Mouse (Mus musculus) G1E (cell line): ENCODE results near the gene Rrp8. TPM values are rescaled to one million over a fixed set of nuclear protein-coding genes. Genes with fewer than 3 reads are reported as not detected.
A peak's percentile ranks its signal among the peaks of the same experiment; 100 is the strongest.
"Not testable (repeated sequence)": the region's sequence is repeated elsewhere in the genome, so short reads cannot be mapped to it uniquely, and the experiment has no call there.

ENCODE experiments used
- ATAC-seq: 2 replicates; pipeline ENCODE4 v1.8.0; 2016; ENCODE audit warnings: mild to moderate bottlenecking; ENCODE audit not compliant: insufficient number of reproducible peaks, poor library complexity, low FRiP score, severe bottlenecking; ENCODE audit errors: extremely low read depth
- DNase-seq: peaks from one replicate; pipeline ENCODE4 v3.0.0; 2012; ENCODE audit warnings: low spot score
- H3K27me3 ChIP-seq: 2 replicates; pipeline ENCODE4 v1.6.1; 2012; ENCODE audit warnings: mild to moderate bottlenecking, low read length, inconsistent platforms; ENCODE audit not compliant: insufficient read depth
- H3K36me3 ChIP-seq: replicated peaks from 2 replicates; pipeline ENCODE3; 2012; ENCODE audit warnings: mild to moderate bottlenecking, inconsistent platforms
- H3K4me1 ChIP-seq: 2 replicates; pipeline ENCODE4 v1.6.1; 2012; ENCODE audit warnings: low read depth, low read length, inconsistent platforms, mixed read lengths; ENCODE audit not compliant: insufficient read depth
- H3K4me3 ChIP-seq: 2 replicates; pipeline ENCODE4 v1.5.1; 2012; ENCODE audit warnings: low read depth, mild to moderate bottlenecking, inconsistent platforms, low read length, moderate library complexity, mixed read lengths
- H3K9me3 ChIP-seq: replicated peaks from 2 replicates; pipeline ENCODE4 v1.6.1; 2012; ENCODE audit warnings: inconsistent platforms
- CTCF ChIP-seq: IDR thresholded peaks from 2 replicates; pipeline ENCODE4 v1.5.1; 2012; ENCODE audit warnings: low read depth, low read length, inconsistent platforms, mixed read lengths
- GATA1 ChIP-seq: IDR thresholded peaks from 2 replicates; pipeline ENCODE4 v1.6.1; 2012; ENCODE audit warnings: borderline replicate concordance, low read length, inconsistent platforms, mixed read lengths
- GATA2 ChIP-seq: IDR thresholded peaks from 2 replicates; pipeline ENCODE4 v1.6.1; 2012; ENCODE audit warnings: low read depth, low read length, inconsistent platforms, borderline replicate concordance
- POLR2AphosphoS5 ChIP-seq: IDR thresholded peaks from 2 replicates; pipeline ENCODE4 v1.6.1; 2012; ENCODE audit warnings: low read depth, low read length, inconsistent platforms; ENCODE audit not compliant: insufficient replicate concordance
- TAL1 ChIP-seq: conservative IDR thresholded peaks from 2 replicates; pipeline ENCODE4 v1.6.1; 2012; ENCODE audit warnings: low read depth, low read length, inconsistent platforms, mixed read lengths
- polyA plus RNA-seq: library from polyadenylated mRNA; stranded (reverse); fragments of >175 nt; gene quantifications from 2 replicates; pipeline ENCODE4 v1.2.3, GENCODE M21; 2012
- total RNA-seq, 2 experiments: library from RNA; stranded (forward) in 1 of 2; stranded (reverse) in 1 of 2; fragments of 200-1000 nt in 1 of 2; fragments of >200 nt in 1 of 2; fragmentation: Nextera tagmentation in 1 of 2; gene quantifications; 2 replicates each; pipeline ENCODE4 v1.2.3; 2014 to 2017

The Rrp8 gene
- total and polyA plus RNA-seq, 3 experiments, result 29.4 to 51.5 (median 35.1) TPM

DNA sequence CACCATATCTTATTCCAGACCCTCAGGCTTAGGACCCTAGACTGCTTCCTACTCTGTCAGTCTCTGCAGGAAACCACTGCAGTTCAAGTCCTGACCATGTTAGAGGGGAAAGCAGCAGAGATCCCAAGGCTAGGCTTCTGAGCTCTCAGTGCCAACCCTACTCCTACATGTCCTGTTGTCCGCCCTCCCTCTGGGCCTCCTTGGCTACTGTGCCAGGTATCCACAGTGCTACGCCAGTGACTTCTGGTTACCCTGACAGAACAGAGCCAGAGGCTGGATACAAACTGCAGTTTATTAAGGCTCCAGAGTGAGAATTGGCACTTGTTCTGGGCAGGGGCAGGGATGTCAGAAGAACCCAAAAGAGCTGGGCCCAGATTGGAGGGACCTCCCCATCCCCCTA lies 15.5 kb upstream of the Rrp8 start:
- H3K9me3 ChIP-seq, result no peaks in the 10 kb centered on the region
- DNase-seq, result no peak
- no peak overlapping the region for H3K4me3 ChIP-seq
- TF ChIP-seq GATA1 (no peak), TAL1 (no peak), GATA2 (no peak), CTCF (no peak), POLR2AphosphoS5 (no peak)
- no peak for ATAC-seq
- H3K36me3 ChIP-seq, result peaks cover 33% of the 10 kb centered on the region
- H3K4me1 ChIP-seq, result peaks cover 29% of the 10 kb centered on the region
- H3K27me3 ChIP-seq, result peaks cover 43% of the 10 kb centered on the region

DNA sequence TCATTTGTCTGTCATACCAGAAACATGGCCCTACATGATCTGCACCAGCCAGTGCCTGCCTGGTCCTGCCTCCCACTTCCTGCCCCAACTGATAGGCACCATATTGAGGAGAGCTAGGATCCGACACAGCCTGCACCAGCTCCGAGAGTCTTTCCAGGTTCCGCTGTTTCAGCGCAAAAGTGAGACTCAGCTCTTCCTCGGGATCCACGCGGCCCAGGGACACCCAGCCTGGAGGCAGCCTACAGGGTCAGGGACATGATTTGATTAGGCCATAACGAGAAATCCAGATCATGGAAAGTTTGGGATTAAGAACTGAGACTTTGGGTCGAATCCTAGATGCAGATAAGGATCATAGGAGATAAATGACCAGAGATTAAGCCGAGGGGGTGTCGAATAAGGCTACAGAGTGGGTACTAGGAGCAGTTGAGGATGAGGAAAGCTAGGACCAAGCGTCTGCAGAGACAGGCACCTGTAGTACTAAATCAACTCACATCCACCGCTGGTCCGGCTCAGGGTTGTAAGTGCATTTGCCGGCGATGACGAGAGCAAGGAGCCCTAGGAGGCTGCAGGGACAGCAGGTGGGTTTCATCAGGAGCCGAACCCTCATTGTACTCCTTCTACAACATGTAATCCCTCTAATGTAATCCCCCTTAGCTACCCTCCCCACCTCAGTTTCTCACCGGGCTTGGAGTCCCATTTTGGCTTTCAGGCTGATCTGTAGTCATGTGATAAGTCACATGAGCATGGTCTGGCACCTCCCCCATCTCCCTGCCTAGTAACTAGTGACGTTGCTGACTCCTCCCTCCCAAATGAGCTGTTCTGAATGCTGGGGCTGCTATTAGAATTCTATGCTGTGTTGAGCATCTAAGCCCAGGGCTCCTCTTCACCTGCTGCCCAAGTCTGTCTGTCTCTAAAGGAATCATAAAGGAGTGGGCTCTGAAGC lies 14.6 kb upstream of the Rrp8 start, which contains the start of gene Tpp1:
Tpp1 (minus strand) TSS at position 745 of the 943 bp plus-strand sequence.
- Histone ChIP-seq H3K36me3 (peaks cover 42% of the 10 kb centered on the region), H3K27me3 (peaks cover 33% of the 10 kb centered on the region), H3K4me1 (peaks cover 29% of the 10 kb centered on the region), H3K4me3 (peak within 1 kb of the TSS; percentile 76), H3K9me3 (no peaks in the 10 kb centered on the region)
- no peak for TF ChIP-seq GATA2
- TF ChIP-seq TAL1, result no peak
- no peak for TF ChIP-seq CTCF
- TF ChIP-seq POLR2AphosphoS5, result no peak
- TF ChIP-seq GATA1, result no peak
- DNase-seq, result peak; percentile 85
- peak; percentile 97 for ATAC-seq

DNA sequence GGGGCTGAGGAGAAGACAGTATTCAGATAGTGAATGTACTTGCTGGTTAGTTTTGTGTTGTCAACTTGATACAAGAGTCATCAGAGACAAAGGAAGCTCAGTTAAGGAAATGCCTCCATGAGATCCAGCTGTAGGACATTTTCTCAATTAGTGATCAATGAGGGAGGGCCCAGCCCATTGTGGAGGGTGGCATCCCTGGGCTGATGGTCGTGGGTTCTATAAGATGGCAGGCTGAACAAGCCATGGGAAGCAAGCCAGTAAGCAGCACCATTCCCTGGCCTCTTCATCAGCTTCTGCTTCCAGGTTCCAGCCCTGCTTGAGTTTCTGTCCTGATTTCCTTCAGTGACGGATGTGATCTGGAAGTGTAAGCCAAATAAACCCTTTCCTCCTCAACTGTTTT lies 10.6 kb upstream of the Rrp8 start:
- TF ChIP-seq GATA2 (no peak), TAL1 (no peak), POLR2AphosphoS5 (no peak), CTCF (no peak), GATA1 (no peak)
- ATAC-seq, result no peak
- DNase-seq, result no peak
- peaks cover 62% of the 10 kb centered on the region for H3K36me3 ChIP-seq
- no peaks in the 10 kb centered on the region for H3K27me3 ChIP-seq
- no peaks in the 10 kb centered on the region for H3K9me3 ChIP-seq
- peaks cover 40% of the 10 kb centered on the region for H3K4me1 ChIP-seq
- no peak overlapping the region for H3K4me3 ChIP-seq

DNA sequence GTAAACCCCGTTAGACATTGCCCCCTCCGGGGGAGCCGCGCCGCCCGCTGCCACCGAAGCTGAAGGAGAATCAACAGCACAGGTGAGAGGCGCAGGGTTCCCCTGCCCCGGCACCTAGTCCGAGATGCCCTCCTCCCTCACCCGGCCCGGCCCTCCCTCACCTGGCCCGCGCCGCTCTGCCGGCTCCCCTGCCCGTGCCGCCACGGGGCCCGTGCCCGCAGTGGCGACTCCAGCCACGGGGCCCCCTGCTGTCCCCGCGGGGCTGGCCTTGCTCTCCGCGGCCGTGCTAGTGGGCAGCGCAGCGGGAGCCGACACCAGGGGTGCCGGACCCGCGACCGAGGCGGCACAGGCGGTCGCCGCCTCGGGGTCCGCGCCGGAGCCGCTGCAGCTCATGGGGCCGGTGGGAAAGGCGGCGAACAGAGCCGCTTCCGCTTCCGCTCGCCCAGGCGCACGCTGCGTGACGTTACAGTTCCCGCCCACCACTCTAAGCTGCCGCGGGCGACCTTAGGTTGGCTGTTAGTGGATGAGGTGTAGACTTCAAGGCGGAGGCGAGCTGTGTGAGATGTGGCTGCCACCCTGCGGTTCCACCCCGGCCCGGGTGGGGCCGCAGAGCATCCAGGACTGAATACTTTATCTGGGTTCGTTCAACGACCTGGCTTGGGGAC lies 6.9 kb upstream of the Rrp8 start, which contains the start of gene Taf10:
Taf10 (minus strand) TSS at position 436 of the 665 bp plus-strand sequence.
- Histone ChIP-seq H3K4me1 (peaks cover 55% of the 10 kb centered on the region), H3K36me3 (peaks cover 78% of the 10 kb centered on the region), H3K9me3 (no peaks in the 10 kb centered on the region), H3K4me3 (peak within 1 kb of the TSS; percentile 98), H3K27me3 (no peaks in the 10 kb centered on the region)
- DNase-seq, result peak; percentile 93
- no peak for TF ChIP-seq POLR2AphosphoS5
- peak; percentile 98 for ATAC-seq

DNA sequence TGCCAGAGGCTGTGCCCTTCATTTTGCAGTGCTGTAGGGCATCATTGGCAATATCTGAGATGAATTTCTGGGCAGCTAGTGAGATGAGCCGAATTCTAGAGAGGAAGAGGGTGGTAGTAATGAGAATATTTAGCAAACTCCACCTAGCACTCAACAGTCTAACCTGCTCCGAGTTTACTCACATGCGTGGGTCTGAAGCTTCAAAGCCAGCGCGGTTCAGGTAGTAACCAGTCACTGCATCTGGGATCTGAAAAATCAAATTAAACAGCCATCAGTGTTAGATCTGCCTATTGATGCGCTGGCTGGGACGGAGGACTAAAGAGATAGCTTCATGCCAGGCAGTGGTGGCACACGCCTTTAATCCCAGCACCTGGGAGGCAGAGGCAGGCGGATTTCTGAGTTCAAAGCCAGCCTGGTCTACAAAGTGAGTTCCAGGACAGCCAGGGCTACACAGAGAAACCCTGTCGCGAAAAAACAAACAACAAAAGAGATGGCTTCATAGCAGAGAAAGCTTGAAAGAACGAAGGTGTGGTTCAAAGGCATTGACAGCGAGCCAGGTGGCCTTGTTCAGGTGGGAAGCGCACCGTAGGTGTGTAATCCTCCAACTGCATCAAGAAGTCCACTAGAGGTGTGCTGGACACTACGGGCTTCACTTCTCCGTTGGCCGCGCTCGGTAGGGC lies 6.2 kb upstream of the Rrp8 start:
- H3K4me3 ChIP-seq, result peak overlapping the region; percentile 98
- H3K36me3 ChIP-seq, result peaks cover 77% of the 10 kb centered on the region
- H3K27me3 ChIP-seq, DNase-seq, H3K9me3 ChIP-seq, ATAC-seq: not testable (repeated sequence)
- peaks cover 62% of the 10 kb centered on the region for H3K4me1 ChIP-seq
- 0 out of 2 replicates have a peak, but pooled peaks have one; percentile 65 for TF ChIP-seq POLR2AphosphoS5

DNA sequence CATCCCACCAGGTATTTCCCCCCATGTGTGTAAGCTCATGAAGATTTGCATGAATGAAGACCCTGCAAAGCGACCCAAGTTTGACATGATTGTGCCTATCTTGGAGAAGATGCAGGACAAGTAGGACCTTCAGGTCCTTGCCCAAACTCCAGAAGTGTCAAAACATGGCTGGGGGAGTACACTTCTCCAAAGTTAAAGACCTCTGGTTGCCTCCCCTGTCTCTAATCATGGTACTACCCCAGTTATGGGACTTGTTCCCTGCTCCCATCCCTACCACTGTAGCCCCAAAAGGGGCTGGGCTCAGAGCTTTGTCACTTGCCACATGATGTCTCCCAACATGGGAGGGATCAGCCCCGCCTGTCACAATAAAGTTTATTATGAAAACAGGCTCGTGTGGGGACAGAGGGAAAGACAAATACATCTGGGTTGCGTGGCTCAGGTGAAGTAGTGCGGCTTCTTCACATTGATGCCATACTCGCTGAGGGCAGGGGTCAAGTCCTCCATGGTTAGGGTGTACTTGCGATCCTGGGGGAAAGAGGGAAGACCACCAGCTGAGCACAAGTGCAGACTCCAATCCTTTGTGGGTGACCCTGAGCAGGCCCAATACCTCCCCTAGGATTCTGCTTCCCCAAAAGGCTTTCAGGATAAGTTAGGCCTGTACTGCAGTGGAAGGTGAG lies 5.5 kb upstream of the Rrp8 start:
- Histone ChIP-seq H3K4me1 (peaks cover 69% of the 10 kb centered on the region), H3K36me3 (peaks cover 70% of the 10 kb centered on the region), H3K4me3 (peak overlapping the region; percentile 98; the same call in 1 of the 2 replicates)
- not testable (repeated sequence) for H3K9me3 ChIP-seq, ATAC-seq, H3K27me3 ChIP-seq, DNase-seq
